Mouse (Mus musculus) brain, embryonic 14.5 days (tissue): Measurements from ENCODE around the gene Nr3c2. TPM values are rescaled to one million over a fixed set of nuclear protein-coding genes. Genes with fewer than 3 reads are reported as not detected.

ENCODE experiments used
- DNase-seq: peaks from one replicate; pipeline ENCODE4 v3.0.0-alpha.2; 2011; ENCODE audit warnings: low read depth
- CTCF ChIP-seq: fragments of 200-500 bp; IDR thresholded peaks from 2 replicates; pipeline ENCODE4 v1.5.1; 2012; ENCODE audit warnings: inconsistent platforms, mild to moderate bottlenecking, moderate library complexity, borderline replicate concordance; ENCODE audit not compliant: insufficient read depth, insufficient read length; ENCODE audit errors: extremely low read depth
- POLR2A ChIP-seq: fragments of 200-500 bp; IDR thresholded peaks from 2 replicates; pipeline ENCODE4 v1.6.1; 2012; ENCODE audit warnings: mild to moderate bottlenecking, inconsistent platforms, borderline replicate concordance; ENCODE audit not compliant: poor library complexity, insufficient read depth, insufficient read length, severe bottlenecking; ENCODE audit errors: extremely low read depth
- polyA plus RNA-seq: library from polyadenylated mRNA; depleted of rRNA; stranded (reverse); fragments of >200 nt; gene quantifications from 2 replicates; pipeline ENCODE4 v1.2.3, GENCODE M21; 2012

Gene Nr3c2
- polyA plus RNA-seq, 1 experiment = 1.5 TPM

GRCm38 (mm10) chr8:76912678-76913077, 13.4 kb downstream of the Nr3c2 start:
- no peak for TF ChIP-seq POLR2A
- no peak for TF ChIP-seq CTCF
- no peak for DNase-seq

GRCm38 (mm10) chr8:76913207-76913606, 14.0 kb downstream of the Nr3c2 start:
- no peak for DNase-seq
- TF ChIP-seq POLR2A = no peak
- no peak for TF ChIP-seq CTCF

- DNase-seq = no peak
- TF ChIP-seq POLR2A = no peak
- no peak for TF ChIP-seq CTCF
Observed at GRCm38 (mm10) chr8:76915260-76915659, 16.0 kb downstream of the Nr3c2 start.

GRCm38 (mm10) chr8:76919546-76919945, 20.3 kb downstream of the Nr3c2 start:
- TF ChIP-seq POLR2A (no peak), CTCF (no peak)
- DNase-seq = no peak

- DNase-seq = no peak
- TF ChIP-seq CTCF (no peak), POLR2A (no peak)
Observed at GRCm38 (mm10) chr8:76924150-76924549, 24.9 kb downstream of the Nr3c2 start.

GRCm38 (mm10) chr8:76928326-76928725, 29.1 kb downstream of the Nr3c2 start:
- DNase-seq = no peak
- TF ChIP-seq POLR2A (no peak), CTCF (no peak)

- TF ChIP-seq POLR2A = no peak
- no peak for TF ChIP-seq CTCF
- DNase-seq = no peak
Observed at GRCm38 (mm10) chr8:76928808-76929207, 29.6 kb downstream of the Nr3c2 start.

- no peak for DNase-seq
- no peak for TF ChIP-seq CTCF
- no peak for TF ChIP-seq POLR2A
Observed at GRCm38 (mm10) chr8:76965046-76965445, 65.8 kb downstream of the Nr3c2 start.

GRCm38 (mm10) chr8:76971187-76971586, 71.9 kb downstream of the Nr3c2 start:
- TF ChIP-seq POLR2A = no peak
- no peak for TF ChIP-seq CTCF
- DNase-seq = no peak

- TF ChIP-seq POLR2A (no peak), CTCF (no peak)
- DNase-seq = peak; percentile 36
Observed at GRCm38 (mm10) chr8:76971761-76972404, 72.6 kb downstream of the Nr3c2 start.

GRCm38 (mm10) chr8:76972947-76973552, 73.8 kb downstream of the Nr3c2 start:
- TF ChIP-seq POLR2A = no peak
- TF ChIP-seq CTCF = no peak
- peak; percentile 90 for DNase-seq

GRCm38 (mm10) chr8:76977907-76978306, 78.7 kb downstream of the Nr3c2 start:
- DNase-seq = no peak
- no peak for TF ChIP-seq POLR2A
- no peak for TF ChIP-seq CTCF

GRCm38 (mm10) chr8:76984082-76984481, 84.8 kb downstream of the Nr3c2 start:
- TF ChIP-seq POLR2A (no peak), CTCF (no peak)

More at GRCm38 (mm10) chr8:76984082-76984481, 84.8 kb downstream of the Nr3c2 start:
- DNase-seq = no peak
